Mouse (Mus musculus): Measurements from ENCODE around the gene Tmem251. TPM values are rescaled to one million over a fixed set of nuclear protein-coding genes. Genes with fewer than 3 reads are reported as not detected.

Tmem251 gene
- total RNA-seq, 1 experiment from 2014 or later: 22.6 TPM

DNA sequence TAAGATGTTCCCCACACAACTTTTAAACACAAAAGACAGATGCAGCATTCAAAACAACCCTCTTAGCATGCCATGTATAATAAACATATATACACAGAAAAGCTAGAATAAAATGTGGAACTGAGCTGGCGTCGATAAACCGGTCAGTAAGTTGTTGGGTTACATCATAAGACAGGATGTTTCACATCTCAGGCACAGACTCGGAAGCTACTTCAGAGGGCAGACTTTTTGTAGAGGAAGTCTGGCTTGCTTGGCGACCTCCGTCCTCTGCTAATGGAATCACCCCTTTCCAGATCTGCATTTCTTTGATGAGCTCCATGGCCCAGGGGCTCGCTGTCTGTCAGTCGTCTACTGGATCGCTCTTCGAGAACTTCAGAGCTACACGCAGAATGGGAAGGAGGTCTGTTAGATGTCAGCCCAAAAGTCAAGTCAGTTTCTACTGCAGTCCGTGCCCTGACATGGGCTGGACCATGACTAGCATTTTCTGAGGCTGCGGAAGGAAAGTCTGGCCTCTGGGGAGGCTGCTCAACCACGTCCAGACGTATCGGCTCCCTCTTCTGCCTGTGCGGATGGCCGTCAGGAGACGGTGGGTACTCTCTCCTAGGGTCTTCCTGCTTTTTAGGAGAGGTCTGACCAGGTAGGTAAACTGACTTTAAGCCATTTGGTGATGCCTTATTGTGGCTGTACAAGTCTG, 41.5 kb downstream of the Tmem251 start:
- ATAC-seq (replicated peaks; ENCODE audit: insufficient number of reproducible peaks, low FRiP score, low TSS enrichment, poor library complexity, severe bottlenecking): no peak

DNA sequence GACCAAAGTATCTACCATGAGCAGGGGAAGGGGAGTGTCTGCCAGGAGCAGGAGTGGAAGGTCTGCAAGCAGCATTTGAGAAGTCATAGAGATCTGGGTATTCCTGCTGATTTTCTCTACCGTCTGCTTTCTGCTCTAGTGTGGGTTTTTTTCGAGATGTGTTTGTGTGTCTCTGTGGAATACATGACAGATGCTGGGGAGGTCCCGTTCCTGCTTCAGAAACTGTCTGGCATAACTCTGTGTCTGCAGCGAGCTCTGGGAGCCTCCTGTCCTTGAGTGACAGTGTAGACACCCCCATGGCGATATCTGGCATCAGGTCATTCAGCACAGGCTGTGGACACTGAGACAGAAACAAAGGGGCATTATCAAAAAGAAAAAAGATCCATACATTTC, 42.0 kb downstream of the Tmem251 start:
- no peak for ATAC-seq (replicated peaks; ENCODE audit: insufficient number of reproducible peaks, low FRiP score, low TSS enrichment, poor library complexity, severe bottlenecking)

DNA sequence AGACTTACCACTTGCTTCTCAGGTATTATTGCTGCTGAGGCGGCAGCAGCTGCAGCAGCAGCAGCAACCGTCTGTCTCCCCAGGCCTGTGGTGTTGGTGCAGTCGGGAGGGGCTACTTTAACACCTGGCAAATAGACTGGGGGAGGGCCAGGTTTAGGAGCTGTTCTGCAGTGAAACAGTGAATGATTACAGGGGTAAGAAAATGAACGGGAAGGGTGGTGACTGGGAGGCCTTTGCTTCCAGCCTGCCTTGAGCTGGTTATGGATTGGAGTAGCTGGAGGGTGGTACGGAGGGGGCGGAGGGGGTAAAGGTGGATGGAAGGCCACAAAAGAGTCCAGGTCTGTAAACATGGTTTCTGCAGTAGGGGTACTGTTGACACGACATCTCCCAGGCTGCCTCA, 44.4 kb downstream of the Tmem251 start:
- no peak for ATAC-seq (replicated peaks; ENCODE audit: insufficient number of reproducible peaks, low FRiP score, low TSS enrichment, poor library complexity, severe bottlenecking)

Other genes starting within 250 kb of the Tmem251 start
- gene Chga, start 188.8 kb upstream of the Tmem251 start, total RNA-seq (2017): not detected in 3 replicates
- 21.2 to 31.3 TPM (median 22.5 TPM) in 3 replicates for gene Itpk1, start 38.8 kb upstream of the Tmem251 start, total RNA-seq (2017)
- gene Moap1, start 101 bp upstream of the Tmem251 start, total RNA-seq (2017): 3.3 to 8.5 TPM (median 4.2 TPM) in 3 replicates
- gene Gm28051, start 14.0 kb downstream of the Tmem251 start, total RNA-seq (2017): not detected in 3 replicates
- 18.9 to 33.7 TPM (median 25.4 TPM) in 3 replicates for gene Gon7, start 14.0 kb downstream of the Tmem251 start, total RNA-seq (2017)
- 26.8 to 31.2 TPM (median 27.0 TPM) in 3 replicates for gene Ubr7, start 14.2 kb downstream of the Tmem251 start, total RNA-seq (2017)
- gene Gm20604, start 14.9 kb downstream of the Tmem251 start, total RNA-seq (2017): 2.5 to 8.0 TPM (median 2.5 TPM) in 3 replicates
- 27.2 to 52.0 TPM (median 37.5 TPM) in 3 replicates for gene Btbd7, start 134.7 kb downstream of the Tmem251 start, total RNA-seq (2017)
- not detected in 3 replicates for gene Cox8c, start 155.6 kb downstream of the Tmem251 start, total RNA-seq (2017)
- 0.19 TPM in 1 of 3 replicates, not detected in the others for gene Unc79, start 205.1 kb downstream of the Tmem251 start, total RNA-seq (2017)